Mouse (Mus musculus): Measurements from ENCODE around the gene March11.
A peak's percentile ranks its signal among the peaks of the same experiment; 100 is the strongest.

The March11 gene

GRCm38 (mm10) chr15:26374946-26375345 lies 66.1 kb downstream of the March11 start:
- no peak for DNase-seq

GRCm38 (mm10) chr15:26377355-26377754 lies 68.5 kb downstream of the March11 start:
- DNase-seq = peak; percentile 4

- no peak for DNase-seq
These were observed 70.0 kb downstream of the March11 start for GRCm38 (mm10) chr15:26378879-26379278.

- DNase-seq = no peak
These were observed 71.0 kb downstream of the March11 start for GRCm38 (mm10) chr15:26379831-26380230.

GRCm38 (mm10) chr15:26380844-26381243 lies 72.0 kb downstream of the March11 start:
- DNase-seq = no peak

GRCm38 (mm10) chr15:26390001-26390400 lies 81.2 kb downstream of the March11 start:
- no peak for DNase-seq

GRCm38 (mm10) chr15:26396556-26396955 lies 87.7 kb downstream of the March11 start:
- no peak for DNase-seq

GRCm38 (mm10) chr15:26425284-26425683 lies 116.4 kb downstream of the March11 start:
- no peak for DNase-seq

- no peak for DNase-seq
These were observed 117.4 kb downstream of the March11 start for GRCm38 (mm10) chr15:26426231-26426630.

- no peak for DNase-seq
These were observed 121.7 kb downstream of the March11 start for GRCm38 (mm10) chr15:26430565-26430964.

- no peak for DNase-seq
These were observed 123.8 kb downstream of the March11 start for GRCm38 (mm10) chr15:26432676-26433075.

GRCm38 (mm10) chr15:26435725-26436124 lies 126.9 kb downstream of the March11 start:
- DNase-seq = no peak

GRCm38 (mm10) chr15:26437113-26437512 lies 128.3 kb downstream of the March11 start:
- no peak for DNase-seq

Measured in cerebellum, adult 9-10 months (tissue).